Mouse (Mus musculus): ENCODE measurements at regions not wholly inside any gene's neighbourhood (a gene's known extent, or its start where the extent isn't known, plus 50 kb on each side); places are given as distances from the start of the nearest gene placed in this dataset.

DNA sequence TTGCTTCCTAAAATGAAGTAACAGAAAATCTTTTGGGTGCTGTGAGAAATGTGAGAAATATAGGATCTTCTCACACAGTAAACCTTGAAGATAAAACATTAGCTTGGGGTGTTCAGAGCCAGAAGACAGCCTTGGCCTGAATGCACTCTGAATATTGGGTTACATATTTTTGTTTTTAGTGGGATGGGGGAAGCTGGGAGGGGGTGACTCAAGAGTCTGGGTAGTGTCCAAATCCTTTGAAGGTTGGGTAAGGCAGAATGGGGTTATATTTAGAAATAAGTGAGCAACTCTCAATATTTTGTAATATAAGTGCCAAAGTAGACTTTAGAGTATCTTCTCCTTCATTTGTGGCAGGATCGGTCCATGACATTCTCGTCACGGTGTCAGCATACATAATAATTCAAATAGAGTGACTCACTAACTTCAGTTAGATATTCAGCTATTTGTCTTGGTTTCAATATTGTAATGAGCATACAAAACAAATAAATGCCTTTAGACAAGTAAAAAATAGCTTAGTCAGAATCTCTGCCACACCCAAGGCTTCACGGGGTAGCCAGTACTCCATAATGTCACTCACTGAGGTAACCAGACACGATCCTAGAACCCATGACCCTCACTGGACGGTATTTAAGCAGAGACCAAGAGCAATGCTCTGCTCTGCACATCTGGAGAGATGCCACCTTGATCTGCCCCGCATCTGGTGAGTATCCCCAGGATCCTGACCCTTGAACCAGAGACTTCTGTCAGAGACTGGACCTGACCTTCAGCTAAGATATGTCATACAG, 209.9 kb upstream of the Map3k1 start:
- intact Hi-C loops (cut with DNase I), result no loop called here
- DNase-seq (ENCODE audit: low spot score in 2 of 2), result no peak

DNA sequence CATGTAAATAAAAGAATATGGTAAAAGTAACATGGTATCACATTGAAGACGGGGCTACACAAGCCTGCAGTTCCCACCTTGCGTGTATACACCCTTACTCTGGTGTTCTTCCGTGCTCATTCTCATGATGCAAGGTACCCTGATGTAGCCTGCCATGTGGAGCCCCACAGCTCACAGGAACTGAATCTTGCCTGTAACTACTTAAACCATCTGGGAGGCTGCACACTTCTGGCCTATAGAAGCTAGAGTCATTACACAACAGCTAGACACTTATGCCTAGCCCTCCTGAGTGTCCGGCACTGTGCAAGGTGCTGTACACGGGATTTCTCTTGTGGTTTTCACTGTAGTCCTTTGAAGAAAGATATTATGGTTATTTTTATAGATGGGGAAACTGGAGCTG, 210.8 kb upstream of the Map3k1 start:
- no peak for DNase-seq (ENCODE audit: low spot score in 2 of 2)
- intact Hi-C loops (cut with DNase I), result no loop called here

DNA sequence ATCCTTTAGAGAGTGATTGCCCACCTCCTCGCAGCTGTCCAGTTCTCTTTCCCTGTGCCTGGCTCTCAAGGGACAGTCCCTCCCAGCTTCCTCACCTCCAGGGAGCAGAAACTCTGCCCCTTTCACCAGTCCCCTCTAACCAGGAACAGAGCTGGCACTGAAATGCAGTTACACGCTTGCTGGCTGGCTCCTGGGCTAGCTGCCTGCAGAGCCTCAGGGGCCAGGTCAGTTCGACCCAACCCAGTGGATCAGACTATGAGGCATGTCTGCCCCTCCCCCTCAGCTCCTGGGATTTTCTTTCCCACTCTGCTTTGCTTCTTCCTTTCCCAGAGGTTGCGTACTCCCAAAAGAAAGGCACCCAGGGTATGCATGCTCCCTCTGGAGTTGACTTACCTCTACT, 214.4 kb upstream of the Map3k1 start:
- no peak for DNase-seq (ENCODE audit: low spot score in 2 of 2)
- intact Hi-C loops (cut with DNase I), result no loop called here

DNA sequence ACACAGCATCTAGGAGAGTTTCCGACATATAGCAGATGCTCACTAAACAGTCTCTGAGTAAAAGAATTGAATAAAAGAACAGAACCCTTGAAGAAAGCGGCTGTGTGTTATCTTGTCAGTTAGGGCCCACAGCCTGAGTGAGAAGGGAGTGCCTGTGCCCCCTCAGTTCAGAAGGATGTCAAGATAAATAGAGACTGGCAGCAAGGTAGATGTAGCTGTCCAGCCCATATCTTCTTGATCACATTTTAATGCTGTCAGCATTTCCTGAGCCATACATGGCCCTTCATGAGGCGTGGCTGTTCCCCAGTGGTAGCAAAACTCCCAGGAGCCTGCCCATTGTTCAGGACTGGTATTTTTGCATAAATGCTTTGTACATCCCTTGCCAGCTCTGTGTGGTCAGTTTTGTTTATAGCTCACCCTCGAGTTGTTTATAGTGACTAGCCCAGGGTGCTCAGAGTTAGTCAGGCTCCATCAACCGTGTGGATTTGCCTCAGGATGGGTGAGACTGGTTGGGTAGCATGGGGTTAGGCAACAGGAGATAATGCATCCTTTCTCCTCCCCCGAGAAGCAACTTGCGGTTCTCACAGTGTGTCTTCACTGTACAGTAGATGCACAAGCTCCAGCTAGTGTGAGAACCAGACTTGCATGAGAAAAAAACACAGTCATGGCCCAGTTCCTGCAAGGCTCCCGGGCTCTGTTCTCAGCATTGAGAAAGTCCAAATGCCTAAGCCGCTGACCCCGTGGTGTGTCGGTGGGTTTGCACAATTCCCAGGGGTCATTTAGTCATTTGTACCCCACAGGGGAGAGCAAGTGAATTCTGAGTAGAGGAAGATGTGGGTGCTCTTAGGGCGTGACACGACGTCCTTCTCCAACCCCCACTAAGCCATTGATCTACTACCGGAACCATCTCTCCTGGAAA, 216.1 kb upstream of the Map3k1 start:
- intact Hi-C loops (cut with DNase I), result no loop called here
- no peak for DNase-seq (ENCODE audit: low spot score in 2 of 2)

DNA sequence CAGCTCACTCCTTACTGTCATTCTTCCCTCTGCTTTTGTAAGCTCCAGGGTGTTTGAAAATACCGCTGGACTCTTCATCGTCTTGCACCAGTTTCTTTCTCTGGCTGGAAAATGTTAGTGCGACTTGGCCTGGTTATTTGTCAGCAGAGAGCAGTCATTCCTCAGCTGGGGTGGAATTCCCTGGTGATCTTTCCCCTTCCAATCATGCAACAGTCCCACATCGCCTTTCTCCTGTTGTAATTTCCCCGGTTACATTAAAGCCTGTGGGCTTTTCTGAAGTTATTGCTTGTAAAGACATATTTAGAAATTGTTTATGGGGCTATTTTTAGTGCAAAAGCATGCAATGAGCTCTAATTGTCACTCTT, 216.8 kb upstream of the Map3k1 start:
- DNase-seq (ENCODE audit: low spot score in 2 of 2), result no peak
- intact Hi-C loops (cut with DNase I), result no loop called here

DNA sequence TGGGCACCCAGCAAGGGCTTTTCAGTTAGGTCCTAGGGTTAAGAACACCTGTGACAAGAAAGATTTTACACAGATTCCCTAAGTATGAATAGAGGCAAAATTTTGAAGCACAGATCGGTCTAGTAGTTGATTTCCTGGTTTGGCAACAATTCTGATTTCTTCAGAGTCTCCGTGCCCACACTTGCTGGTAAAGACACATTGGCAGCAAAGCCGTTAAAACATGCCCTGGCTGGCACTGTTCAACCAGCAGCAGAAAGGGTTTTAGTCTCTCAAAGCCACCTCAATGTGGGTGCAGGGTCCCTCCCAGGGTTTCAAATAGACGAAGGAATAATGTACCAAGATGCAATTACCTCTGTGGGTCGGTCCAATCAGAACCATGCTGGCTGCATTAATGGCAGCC, 218.9 kb upstream of the Map3k1 start:
- intact Hi-C loops (cut with DNase I), result no loop called here
- DNase-seq (ENCODE audit: low spot score in 2 of 2), result no peak

DNA sequence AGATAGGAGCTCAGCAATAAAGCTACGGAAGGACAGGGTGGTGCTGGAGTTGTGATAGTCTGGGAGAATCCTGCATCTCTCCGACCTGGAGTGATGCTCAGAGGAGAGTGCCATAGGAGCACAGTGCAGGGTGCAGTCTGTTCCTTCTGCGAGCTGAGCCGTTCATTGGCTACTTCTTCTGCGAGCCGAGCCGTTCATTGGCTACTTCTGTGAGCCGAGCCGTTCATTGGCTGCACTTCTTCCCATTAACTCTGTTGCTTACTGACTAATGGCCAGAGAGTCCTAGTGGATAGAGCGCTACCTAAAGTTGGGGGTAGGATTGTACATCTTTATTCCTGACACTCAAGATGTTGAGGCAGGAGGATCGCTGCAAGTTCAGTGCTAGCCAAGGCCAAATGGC, 222.3 kb upstream of the Map3k1 start:
- intact Hi-C loops (cut with DNase I), result no loop called here
- no peak for DNase-seq (ENCODE audit: low spot score in 2 of 2)

DNA sequence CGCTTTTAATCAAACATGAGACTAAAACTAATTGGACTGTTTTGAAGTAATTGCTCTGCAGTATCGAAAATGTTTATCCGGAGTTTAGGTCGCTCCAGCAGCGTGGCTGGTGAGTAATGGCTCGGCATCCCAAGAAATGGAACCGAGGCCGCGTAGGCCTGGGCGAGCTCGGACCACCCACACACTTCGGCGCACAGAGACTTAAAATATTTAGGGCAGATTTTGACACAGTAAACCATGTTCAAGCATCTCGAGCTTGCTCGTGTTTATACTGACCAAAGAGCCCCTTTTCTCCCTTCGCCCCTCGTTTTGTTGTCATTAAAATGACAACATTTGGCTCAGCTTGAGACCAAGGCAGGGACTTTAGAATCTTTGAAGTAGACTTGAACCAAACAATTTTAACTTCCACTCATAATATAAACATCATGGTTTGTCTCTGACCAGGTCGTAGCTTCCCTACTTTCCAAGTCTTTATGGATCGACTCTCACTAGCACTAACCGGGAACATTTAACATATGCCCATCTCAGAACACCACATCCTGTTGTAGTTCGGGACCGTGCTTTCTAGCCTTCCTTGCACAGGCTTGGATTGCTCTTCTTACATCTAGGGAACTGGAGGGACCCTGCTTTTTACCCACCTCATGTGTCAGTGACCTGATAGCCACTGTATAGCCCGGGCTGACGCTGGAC, 223.0 kb upstream of the Map3k1 start:
- intact Hi-C loops (cut with DNase I), result no loop called here
- DNase-seq (ENCODE audit: low spot score in 2 of 2), result no peak

DNA sequence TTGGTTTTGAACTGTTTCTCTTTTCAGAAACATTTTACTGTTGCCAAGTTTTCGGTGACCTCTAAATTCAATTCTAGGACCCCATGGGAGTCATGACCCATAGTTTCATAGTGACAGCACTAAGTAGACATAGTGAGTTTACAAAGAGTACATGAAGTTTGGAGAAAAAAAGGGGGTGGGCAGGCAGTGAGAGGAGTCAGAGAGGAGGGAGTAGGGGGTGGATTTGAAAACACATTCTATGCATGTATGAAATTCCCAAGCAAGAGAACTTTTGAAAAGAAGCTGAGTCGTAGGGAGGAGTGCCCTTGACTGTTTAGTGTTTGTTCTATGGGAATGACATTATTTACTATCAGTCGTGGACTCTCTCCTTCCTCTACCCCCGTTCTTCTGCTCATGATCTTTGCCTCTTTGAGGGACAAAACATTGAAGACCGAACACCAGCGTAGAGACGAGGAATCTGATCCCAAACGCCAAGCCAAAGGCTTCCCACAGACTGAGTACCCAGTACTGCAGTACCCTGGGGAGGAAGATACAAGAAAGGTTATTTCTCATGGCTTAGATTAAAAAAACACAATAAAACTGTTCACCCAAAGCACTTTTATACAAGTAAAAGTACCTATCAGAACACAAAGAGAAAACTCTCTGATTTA, 229.1 kb upstream of the Map3k1 start:
- no peak for DNase-seq (ENCODE audit: low spot score in 2 of 2)

DNA sequence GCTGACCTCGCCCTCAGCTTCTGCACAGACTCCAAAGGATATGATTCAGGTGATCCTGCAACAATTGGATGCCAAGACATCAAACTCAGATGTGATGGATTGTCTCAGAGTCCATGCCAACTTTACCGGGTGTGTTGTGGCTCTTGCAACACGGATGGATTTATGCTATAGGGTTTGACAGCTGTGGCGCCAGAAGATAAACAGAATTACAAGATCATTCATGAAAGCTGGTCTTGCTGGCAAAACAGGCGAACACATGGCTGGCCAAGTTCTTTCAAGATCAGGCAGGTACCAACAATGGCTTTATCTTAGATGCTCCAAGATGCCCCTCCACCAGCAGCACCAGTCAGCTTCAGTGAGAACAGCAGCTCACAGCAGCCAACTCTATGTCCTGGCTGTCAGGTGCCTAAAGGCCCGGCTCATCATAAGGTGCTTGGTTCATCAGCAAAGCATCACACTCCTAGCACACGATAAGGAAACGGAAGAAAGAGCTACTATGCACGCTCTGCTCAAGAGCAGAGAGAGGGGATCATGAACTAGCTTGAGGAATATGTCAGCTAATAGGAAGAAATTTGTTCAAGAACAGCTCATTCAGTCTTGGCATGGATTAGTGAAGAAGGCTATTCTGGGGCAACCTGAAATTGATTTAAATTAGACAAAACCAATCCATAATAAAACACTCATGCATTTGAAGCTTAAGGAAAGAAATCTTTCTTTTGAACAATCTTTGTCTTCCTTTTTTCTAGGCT, 229.9 kb upstream of the Map3k1 start:
- intact Hi-C loops (cut with DNase I), result no loop called here
- DNase-seq (ENCODE audit: low spot score in 2 of 2), result no peak

More for the DNA sequence above, 229.1 kb upstream of the Map3k1 start:
- intact Hi-C loops (cut with DNase I), result no loop called here

DNA sequence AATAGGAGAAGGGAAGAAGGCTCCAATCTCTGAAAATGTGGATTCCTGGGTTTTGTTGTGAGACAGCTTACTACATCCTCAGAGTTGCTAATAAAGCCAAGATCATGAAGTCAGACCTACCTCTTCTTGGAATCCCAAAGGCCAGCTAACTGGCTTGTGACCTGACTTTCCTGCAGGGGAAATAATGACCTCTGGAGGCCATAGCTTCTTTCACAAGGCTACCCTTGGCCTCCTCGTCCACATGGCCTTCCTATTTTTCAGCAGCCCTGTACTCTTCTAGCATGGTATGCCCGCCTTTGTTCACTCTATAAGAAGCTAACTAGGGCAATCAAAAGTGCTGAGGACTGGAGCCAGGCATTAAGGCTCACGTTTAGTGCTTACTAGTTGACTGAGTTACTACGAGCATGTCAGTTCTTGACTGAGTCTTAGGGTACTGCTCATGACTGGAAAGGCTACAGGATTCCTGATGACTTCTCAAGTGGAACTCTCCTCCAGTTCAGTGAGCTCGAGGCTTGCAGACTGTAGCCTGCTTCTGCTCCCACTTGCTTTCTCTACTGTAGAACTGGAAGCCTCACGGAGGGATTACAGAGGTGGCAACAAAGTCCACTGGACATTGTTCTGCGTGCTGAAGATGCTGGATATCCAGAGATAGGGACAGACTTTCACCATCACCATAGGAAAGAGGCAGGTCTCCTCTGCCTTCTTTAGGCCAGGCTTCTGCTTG, 230.8 kb upstream of the Map3k1 start:
- DNase-seq (ENCODE audit: low spot score in 2 of 2), result no peak
- intact Hi-C loops (cut with DNase I), result no loop called here

DNA sequence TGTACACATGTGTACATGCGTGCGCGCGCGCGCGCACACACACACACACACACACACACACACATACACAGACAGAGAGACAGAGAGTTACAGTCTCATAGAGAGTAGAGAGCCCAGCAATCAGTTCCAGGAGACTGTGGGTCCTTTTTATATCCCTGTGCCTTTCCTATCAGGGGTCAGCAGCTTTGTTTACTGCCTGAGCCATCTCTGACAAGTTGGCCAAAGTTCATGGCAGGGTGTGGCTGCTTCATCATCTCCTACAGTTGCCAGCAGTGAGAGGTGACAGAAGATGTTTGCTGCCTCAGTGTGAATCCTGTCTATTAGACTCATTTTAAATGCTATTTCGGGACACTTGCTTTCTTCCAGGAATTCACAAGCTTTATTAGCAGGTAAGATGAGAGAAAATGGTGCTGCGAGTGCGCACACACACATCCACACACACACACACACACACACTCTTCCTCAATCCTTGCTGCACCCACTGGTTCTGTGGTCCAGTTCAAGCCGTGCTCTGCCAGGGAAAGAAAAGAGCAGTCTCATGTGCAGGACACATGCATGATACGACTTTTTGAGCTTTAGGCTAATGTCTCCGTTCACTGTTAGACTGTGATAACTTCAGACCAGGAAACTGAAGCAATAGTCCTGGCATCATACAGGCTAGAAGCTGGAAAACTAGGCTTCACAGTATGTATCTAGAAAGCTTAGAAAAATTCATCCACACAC, 234.9 kb upstream of the Map3k1 start:
- no peak for DNase-seq (ENCODE audit: low spot score in 2 of 2)
- intact Hi-C loops (cut with DNase I), result no loop called here

DNA sequence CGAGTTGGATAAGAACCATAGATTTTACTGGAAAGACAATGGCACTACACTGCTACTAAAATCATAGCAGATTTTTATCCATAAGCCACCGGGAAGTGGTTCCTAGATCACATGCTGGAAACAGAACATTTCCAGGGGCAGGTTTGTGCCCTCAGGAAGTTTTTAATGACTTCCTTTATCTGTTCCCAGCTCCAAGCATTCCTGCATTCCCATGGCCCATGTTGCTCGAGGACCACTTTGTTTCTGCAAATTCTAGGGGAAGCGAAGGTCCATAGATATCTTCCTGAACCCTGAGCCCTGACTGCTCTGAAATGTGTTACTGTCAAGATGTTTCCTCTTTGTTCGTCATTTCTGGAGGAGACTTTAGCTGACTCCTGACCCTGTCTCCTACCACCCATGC, 235.6 kb upstream of the Map3k1 start:
- DNase-seq (ENCODE audit: low spot score in 2 of 2), result no peak
- intact Hi-C loops (cut with DNase I), result no loop called here

DNA sequence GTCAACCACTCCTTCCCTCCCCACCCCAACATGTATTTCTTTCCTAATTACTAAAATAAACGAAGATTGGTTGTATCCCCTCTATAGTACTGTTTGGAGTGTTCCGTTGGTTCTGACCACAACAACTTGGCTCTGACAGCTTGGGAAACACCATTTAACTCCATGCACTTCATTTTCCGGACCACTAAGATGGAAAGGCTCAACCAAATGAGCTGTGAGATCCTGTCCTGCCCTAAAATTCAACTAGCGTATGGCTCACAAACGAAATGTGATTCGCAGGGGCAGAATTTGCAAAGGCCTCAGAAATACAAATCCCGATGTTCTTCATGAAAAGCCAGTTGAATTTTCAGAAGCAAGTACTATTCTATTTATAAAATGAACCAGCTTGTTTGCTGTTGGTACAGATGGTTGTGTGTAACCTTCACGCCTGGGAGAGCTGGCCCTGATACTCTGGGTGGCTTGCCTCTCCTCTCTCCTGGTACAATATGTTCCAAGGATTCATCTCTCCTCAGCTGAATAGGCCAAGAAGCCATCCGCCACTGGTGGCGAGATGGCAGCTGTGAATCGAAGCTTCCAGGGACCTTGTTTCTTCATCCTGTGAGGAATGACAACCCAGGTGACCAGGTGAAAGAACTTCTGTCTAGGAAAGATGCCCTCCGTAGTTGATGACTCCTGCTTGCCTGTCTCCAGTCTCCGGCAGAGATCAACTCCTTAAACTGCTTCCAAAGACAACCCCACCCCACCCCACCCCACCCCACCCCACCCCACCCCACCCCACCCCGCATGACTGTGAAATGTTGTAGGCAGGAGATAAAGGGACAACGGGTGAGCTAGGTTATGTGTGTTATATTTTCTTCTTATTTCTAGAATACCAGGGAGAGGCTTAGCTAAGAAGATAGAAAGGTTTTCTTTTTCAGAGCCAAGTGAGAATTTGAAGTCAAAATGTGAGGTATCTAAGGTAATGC, 237.7 kb upstream of the Map3k1 start:
- no peak for DNase-seq (ENCODE audit: low spot score in 2 of 2)
- intact Hi-C loops (cut with DNase I), result no loop called here

DNA sequence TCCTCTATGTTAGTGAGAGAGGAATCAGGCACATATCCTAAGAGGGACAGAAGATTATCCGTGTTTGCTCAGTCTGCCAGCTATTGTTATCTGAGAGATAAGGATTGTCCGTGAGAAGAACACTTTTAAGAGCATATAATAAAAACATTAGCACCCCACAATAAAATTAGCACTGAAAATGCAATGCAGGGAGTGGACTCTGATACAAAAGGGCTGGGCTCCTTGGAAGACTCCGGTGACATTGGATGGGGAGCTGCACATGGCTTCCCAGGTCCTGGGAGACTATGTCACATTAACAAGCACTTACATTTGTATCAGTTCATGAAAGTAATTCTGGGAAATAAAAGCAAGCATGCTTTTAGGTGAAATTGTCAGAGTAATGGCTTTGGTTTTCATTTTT, 238.6 kb upstream of the Map3k1 start:
- intact Hi-C loops (cut with DNase I), result no loop called here

DNA sequence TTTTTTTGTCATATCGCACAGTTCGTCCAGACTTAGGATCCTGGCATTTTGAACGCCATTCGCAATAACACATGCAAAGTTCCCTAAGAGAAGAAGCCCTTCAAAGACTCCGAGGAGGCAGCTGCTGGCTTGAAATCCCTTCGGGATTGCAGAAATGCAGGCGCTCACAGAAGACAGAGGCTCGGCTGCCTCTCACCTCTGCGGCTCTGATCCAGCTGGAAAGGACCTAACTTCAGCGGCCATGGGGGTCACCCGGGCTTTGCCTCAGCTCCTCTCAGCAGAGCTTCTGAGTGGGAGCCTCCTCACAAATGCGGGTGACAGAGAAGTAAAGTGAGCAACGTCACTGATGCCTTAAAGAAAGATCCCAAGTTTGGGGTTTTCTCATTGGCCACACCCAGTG, 239.1 kb upstream of the Map3k1 start:
- intact Hi-C loops (cut with DNase I), result no loop called here
- no peak for DNase-seq (ENCODE audit: low spot score in 2 of 2)

More for the DNA sequence above, 238.6 kb upstream of the Map3k1 start:
- no peak for DNase-seq (ENCODE audit: low spot score in 2 of 2)

DNA sequence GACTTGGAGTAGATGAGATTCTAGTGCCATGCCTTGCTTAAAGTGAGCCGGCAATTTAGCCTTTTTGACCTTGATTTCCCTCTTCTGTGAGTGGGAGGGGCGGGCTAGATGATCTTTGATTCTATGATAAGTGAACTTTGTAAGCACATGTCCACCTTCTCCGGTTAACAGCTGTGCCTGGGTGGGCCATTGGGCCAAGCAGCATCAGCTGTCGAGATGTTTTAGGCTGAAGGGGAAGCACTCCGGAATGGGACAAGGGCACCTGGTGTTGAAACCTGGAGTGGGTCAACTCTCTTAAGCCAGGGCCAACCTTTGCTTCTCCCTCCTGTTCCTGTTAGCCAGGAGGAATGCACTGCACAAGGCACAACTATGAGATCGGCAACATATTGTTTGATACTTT, 239.5 kb upstream of the Map3k1 start:
- no peak for DNase-seq (ENCODE audit: low spot score in 2 of 2)
- intact Hi-C loops (cut with DNase I), result no loop called here

Data from left cerebral cortex, postnatal 36 days (tissue).